Mouse (Mus musculus): ENCODE results near the gene Hoxd1. TPM values are rescaled to one million over a fixed set of nuclear protein-coding genes. Genes with fewer than 3 reads are reported as not detected.

The Hoxd1 gene
- polyA plus RNA-seq, 1 experiment: not detected

DNA sequence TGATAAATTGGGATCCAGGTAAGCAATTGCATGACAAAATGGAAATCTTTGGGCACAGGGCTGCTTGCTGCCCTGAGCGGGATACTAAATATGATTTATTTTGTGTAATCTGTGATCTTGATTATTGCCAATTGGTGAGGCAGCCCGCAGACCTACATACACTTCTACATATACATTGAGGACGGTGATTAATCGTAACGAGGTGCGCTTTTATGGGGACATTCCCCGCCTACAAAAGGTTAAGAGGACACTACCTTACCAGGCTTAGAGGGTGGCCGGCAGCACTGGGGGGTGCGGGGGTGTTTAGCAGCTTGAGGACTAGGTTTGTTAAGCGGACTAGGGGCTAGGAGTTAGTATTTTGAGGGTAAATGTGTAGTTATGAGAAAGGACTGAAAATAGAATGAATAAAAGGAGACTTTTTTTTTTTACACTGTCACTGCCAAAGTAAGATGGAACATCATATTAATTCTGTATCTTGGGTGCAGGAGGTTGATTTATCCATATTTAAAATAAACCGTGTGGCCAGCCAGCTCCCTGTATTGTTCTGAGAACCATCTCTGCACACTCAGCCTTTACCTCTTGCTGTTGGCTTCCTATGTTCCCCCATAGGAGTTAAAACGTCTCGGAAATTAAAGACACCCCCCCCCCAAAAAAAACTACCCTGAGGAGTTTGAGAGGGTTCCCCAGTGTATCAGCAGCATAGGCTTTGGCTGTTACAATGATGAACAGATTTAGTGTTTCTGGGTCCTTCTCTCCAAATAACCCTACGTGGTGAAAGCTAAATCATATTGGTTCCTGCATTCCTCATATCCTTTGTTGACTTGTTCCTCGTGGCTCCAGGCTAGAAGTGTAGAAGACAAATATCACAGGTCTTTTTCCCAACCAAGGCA, 25.8 kb upstream of the Hoxd1 start:
- no peak for DNase-seq (ENCODE audit: low read depth in 1 of 2, low spot score in 2 of 2)

DNA sequence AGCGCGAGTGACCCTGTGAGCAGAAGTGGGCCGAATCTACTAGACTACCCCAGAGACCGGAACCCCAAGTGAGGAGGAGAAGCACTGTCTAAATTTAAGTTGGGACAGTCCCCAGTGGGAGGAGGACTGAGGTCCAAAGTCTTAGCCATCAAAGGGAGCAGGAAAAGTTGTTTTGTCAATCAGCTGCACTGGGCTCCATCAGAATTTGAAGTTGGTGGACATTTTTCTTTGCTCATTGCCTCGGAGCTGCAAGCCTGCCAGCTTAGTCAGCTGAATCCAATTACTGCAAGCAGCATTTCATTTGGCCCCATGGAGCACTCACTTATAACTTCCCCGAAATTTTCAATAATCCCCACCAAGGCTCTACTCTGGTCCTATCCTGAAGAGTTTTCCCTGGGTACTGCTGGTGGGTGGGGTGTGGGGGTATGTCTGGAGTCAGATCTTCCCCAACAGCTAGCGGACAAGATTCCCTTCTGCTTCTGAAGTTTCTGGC, 25.2 kb upstream of the Hoxd1 start:
- Histone ChIP-seq H3K4me1 (ENCODE audit: control insufficient read depth, insufficient read depth, insufficient read length) (no peaks in the 10 kb centered on the region), H3K27me3 (ENCODE audit: control insufficient read depth, insufficient read depth, low read length) (peaks cover 38% of the 10 kb centered on the region), H3K36me3 (ENCODE audit: control insufficient read depth, insufficient read depth, low read length) (no peaks in the 10 kb centered on the region), H3K27ac (ENCODE audit: insufficient read depth, low read length) (no peak overlapping the region), H3K4me3 (ENCODE audit: extremely low read depth, insufficient read depth, insufficient read length) (no peak overlapping the region)
- 36% methylated on average over 7 of the region's 7 CpGs for WGBS
- TF ChIP-seq POLR2A (IDR thresholded peaks at IDR 0.05; ENCODE audit: low read depth, low read length) (no peak), CTCF (IDR thresholded peaks at IDR 0.05; ENCODE audit: extremely low read depth, insufficient read depth, insufficient read length, insufficient replicate concordance) (no peak)
- no peak for DNase-seq (ENCODE audit: low read depth in 1 of 2, low spot score in 2 of 2)

More for the DNA sequence above, 25.8 kb upstream of the Hoxd1 start:
- H3K27me3 ChIP-seq (ENCODE audit: control insufficient read depth, insufficient read depth, low read length): peaks cover 38% of the 10 kb centered on the region
- no peaks in the 10 kb centered on the region for H3K36me3 ChIP-seq (ENCODE audit: control insufficient read depth, insufficient read depth, low read length)
- no peak for TF ChIP-seq POLR2A (IDR thresholded peaks at IDR 0.05; ENCODE audit: low read depth, low read length)
- TF ChIP-seq CTCF (IDR thresholded peaks at IDR 0.05; ENCODE audit: extremely low read depth, insufficient read depth, insufficient read length, insufficient replicate concordance): no peak
- no peak overlapping the region for H3K4me3 ChIP-seq (ENCODE audit: extremely low read depth, insufficient read depth, insufficient read length)
- no peak overlapping the region for H3K27ac ChIP-seq (ENCODE audit: insufficient read depth, low read length)
- WGBS: 26% methylated on average over 15 of the region's 15 CpGs
- no peaks in the 10 kb centered on the region for H3K4me1 ChIP-seq (ENCODE audit: control insufficient read depth, insufficient read depth, insufficient read length)

- TF ChIP-seq CTCF (IDR thresholded peaks at IDR 0.05; ENCODE audit: extremely low read depth, insufficient read depth, insufficient read length, insufficient replicate concordance) (no peak), POLR2A (IDR thresholded peaks at IDR 0.05; ENCODE audit: low read depth, low read length) (no peak)
- Histone ChIP-seq H3K27me3 (ENCODE audit: control insufficient read depth, insufficient read depth, low read length) (peaks cover 33% of the 10 kb centered on the region), H3K4me1 (ENCODE audit: control insufficient read depth, insufficient read depth, insufficient read length) (no peaks in the 10 kb centered on the region), H3K4me3 (ENCODE audit: extremely low read depth, insufficient read depth, insufficient read length) (no peak overlapping the region), H3K27ac (ENCODE audit: insufficient read depth, low read length) (no peak overlapping the region), H3K36me3 (ENCODE audit: control insufficient read depth, insufficient read depth, low read length) (no peaks in the 10 kb centered on the region)
- DNase-seq (ENCODE audit: low read depth in 1 of 2, low spot score in 2 of 2): no peak
- 9% methylated on average over 20 of the region's 20 CpGs for WGBS
Observed at GRCm38 (mm10) chr2:74738623-74739475, 23.9 kb upstream of the Hoxd1 start.

DNA sequence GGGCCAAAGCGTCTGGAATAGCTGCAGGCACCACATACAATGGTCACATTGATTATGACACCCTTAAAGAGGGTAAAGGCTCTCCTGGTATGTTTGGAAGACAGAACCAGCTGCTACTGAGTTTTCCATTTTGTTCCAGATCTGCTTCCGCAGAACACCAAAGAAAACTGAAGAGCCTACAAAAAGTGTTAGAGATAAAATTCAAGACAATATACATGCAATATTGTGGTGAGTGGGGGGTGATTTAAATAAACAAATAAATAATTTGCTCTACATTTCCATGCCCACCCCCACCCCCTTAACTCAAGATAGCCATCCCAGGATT, 23.3 kb upstream of the Hoxd1 start:
- Histone ChIP-seq H3K36me3 (ENCODE audit: control insufficient read depth, insufficient read depth, low read length) (no peaks in the 10 kb centered on the region), H3K4me1 (ENCODE audit: control insufficient read depth, insufficient read depth, insufficient read length) (no peaks in the 10 kb centered on the region), H3K27me3 (ENCODE audit: control insufficient read depth, insufficient read depth, low read length) (peaks cover 29% of the 10 kb centered on the region), H3K4me3 (ENCODE audit: extremely low read depth, insufficient read depth, insufficient read length) (no peak overlapping the region), H3K27ac (ENCODE audit: insufficient read depth, low read length) (no peak overlapping the region)
- 32% methylated on average over 2 of the region's 2 CpGs for WGBS
- no peak for DNase-seq (ENCODE audit: low read depth in 1 of 2, low spot score in 2 of 2)
- no peak for TF ChIP-seq CTCF (IDR thresholded peaks at IDR 0.05; ENCODE audit: extremely low read depth, insufficient read depth, insufficient read length, insufficient replicate concordance)
- TF ChIP-seq POLR2A (IDR thresholded peaks at IDR 0.05; ENCODE audit: low read depth, low read length): no peak

GRCm38 (mm10) chr2:74739869-74740268, 22.9 kb upstream of the Hoxd1 start:
- Histone ChIP-seq H3K27me3 (ENCODE audit: control insufficient read depth, insufficient read depth, low read length) (peaks cover 26% of the 10 kb centered on the region), H3K27ac (ENCODE audit: insufficient read depth, low read length) (no peak overlapping the region), H3K4me1 (ENCODE audit: control insufficient read depth, insufficient read depth, insufficient read length) (no peaks in the 10 kb centered on the region), H3K36me3 (ENCODE audit: control insufficient read depth, insufficient read depth, low read length) (no peaks in the 10 kb centered on the region), H3K4me3 (ENCODE audit: extremely low read depth, insufficient read depth, insufficient read length) (no peak overlapping the region)
- DNase-seq (ENCODE audit: low read depth in 1 of 2, low spot score in 2 of 2): no peak
- WGBS: 17% methylated on average over 14 of the region's 14 CpGs
- TF ChIP-seq CTCF (IDR thresholded peaks at IDR 0.05; ENCODE audit: extremely low read depth, insufficient read depth, insufficient read length, insufficient replicate concordance): no peak
- no peak for TF ChIP-seq POLR2A (IDR thresholded peaks at IDR 0.05; ENCODE audit: low read depth, low read length)

DNA sequence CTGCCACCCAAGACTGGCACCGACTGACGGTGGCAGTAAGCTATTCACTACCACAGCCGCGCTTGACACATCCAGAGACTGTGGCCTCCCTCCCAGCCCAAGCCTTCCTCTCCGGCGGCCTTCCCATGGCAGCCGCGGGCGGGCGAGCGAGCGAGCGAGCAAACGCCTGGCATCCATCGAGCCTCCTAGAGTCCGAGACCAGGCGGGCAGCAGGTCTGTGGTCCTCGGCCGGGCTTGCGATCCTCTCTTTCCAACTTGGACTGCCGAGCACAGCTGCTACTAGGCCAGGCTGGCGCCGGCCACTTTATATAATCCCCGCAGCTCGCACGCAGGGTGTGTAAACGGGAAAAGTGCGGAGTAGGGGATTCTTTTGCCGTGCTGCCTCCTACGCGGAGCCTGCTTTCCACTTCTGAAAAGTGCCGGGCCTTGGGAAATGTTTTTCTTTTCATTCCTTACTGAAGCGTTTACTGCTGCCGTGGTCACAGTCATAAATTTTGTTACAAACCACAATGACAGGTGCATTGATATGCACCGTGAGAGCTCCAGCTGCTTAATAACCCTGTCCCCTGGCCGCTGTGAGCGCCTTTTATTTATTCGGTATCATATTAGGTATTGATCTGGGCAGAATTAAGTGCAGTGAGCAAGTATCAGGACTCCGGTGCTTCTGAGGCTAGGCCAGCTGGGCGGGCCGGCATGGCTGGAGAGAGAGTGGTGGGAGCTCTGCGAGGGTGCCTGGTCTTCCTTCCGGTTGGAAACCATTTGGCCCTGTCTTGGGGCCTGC, 22.3 kb upstream of the Hoxd1 start:
- no peak overlapping the region for H3K27ac ChIP-seq (ENCODE audit: insufficient read depth, low read length)
- no peaks in the 10 kb centered on the region for H3K36me3 ChIP-seq (ENCODE audit: control insufficient read depth, insufficient read depth, low read length)
- no peak for TF ChIP-seq POLR2A (IDR thresholded peaks at IDR 0.05; ENCODE audit: low read depth, low read length)
- no peak for TF ChIP-seq CTCF (IDR thresholded peaks at IDR 0.05; ENCODE audit: extremely low read depth, insufficient read depth, insufficient read length, insufficient replicate concordance)
- WGBS: 6% methylated on average over 43 of the region's 43 CpGs
- H3K4me1 ChIP-seq (ENCODE audit: control insufficient read depth, insufficient read depth, insufficient read length): no peaks in the 10 kb centered on the region
- no peak for DNase-seq (ENCODE audit: low read depth in 1 of 2, low spot score in 2 of 2)
- H3K4me3 ChIP-seq (ENCODE audit: extremely low read depth, insufficient read depth, insufficient read length): no peak overlapping the region
- H3K27me3 ChIP-seq (ENCODE audit: control insufficient read depth, insufficient read depth, low read length): peaks cover 24% of the 10 kb centered on the region
